Mouse (Mus musculus): Measurements from ENCODE around the gene Cd96. TPM values are rescaled to one million over a fixed set of nuclear protein-coding genes. Genes with fewer than 3 reads are reported as not detected.
"Not testable (repeated sequence)": the region's sequence is repeated elsewhere in the genome, so short reads cannot be mapped to it uniquely, and the experiment has no call there.

The Cd96 gene
- under 1 TPM in 1 of 2 experiments, not detected in 1; 0.25 TPM for total RNA-seq (2021)

GRCm38 (mm10) chr16:46120020-46120419 lies at the start of gene Cd96:
Gene Cd96 (minus strand): TSS chr16:46120251.
- no peak for DNase-seq (ENCODE audit: extremely low spot score in 1 of 2, low spot score in 1 of 2)

DNA sequence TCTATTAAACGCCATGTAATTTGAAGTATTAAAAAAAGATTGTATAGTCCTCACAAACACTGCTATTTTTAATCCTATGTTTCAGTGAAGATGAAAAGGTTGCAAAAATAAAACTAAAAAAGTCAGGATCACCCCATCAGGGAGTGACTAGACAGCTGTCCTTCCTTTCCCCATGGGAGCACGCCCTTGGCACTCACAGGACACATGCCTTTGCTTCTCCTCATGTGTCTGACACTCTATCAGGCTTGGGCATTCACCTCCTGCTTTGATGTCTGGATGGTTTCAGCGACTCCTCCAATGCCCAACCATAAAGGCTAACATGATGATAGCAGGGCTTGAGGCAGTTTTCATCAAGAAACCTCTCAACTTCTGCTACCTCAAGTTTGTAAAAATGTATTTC lies 46.9 kb upstream of the Cd96 start:
- no peak for DNase-seq (ENCODE audit: extremely low spot score in 1 of 2, low spot score in 1 of 2)

- no peak for DNase-seq (ENCODE audit: extremely low spot score in 1 of 2, low spot score in 1 of 2)
Measured at GRCm38 (mm10) chr16:46165305-46165704, 45.3 kb upstream of the Cd96 start.

GRCm38 (mm10) chr16:46154832-46155231 lies 34.8 kb upstream of the Cd96 start, which contains the start of gene Gm4737:
Gene Gm4737 (minus strand): TSS chr16:46155077.
- DNase-seq (ENCODE audit: extremely low spot score in 1 of 2, low spot score in 1 of 2), result not testable (repeated sequence)

DNA sequence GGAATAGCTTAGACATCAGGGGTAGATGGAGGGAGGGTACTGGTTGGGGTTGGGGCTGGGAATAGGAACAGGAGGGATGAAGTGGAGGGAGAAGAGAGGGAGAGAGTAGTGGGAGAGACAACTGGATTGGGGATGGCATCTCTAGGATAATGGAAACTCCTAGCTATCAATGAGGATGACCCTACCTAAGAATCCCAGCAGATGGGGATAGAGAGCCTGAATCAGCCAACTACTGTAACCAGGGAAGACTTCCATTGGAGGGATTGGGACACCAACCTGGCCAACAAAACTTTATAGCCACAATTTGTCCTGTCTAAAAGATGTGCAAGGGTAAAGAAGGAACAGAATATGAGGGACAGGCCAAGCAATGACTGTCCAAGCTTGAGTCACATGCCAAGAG lies 31.1 kb upstream of the Cd96 start:
- no peak for DNase-seq (ENCODE audit: extremely low spot score in 1 of 2, low spot score in 1 of 2)

DNA sequence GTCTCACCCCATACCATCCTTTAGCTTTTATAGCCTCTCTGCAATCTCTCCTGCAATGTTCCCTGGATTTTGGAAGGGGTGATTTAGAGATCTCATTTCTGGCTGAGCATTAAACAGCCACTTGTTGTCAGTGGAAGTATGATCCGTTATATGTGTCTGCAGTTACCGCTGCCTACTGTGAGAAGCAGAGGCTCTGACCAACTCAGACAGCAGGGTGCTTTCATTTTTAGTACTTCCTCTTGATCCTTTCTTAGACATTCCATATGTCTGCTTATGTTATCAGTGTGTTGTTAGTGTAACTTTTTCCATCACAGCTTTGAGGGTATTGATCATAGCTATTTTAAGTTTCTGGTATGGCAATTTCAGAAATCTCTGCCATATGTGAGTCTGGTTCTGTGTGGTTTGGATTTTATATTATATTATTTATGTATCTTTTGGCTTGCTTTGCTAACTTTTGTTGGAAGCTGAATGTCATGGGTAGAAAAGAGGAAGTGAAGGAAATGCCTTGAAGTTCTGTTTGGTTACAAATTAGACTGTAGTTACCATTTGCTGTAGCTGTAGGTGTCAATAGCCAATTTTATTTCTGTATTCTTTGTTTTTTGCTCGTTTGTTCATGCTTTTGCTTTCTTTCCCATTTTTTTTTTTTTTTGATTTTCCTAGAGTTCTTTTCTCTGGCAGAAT lies 28.8 kb upstream of the Cd96 start:
- no peak for DNase-seq (ENCODE audit: extremely low spot score in 1 of 2, low spot score in 1 of 2)

GRCm38 (mm10) chr16:46146962-46147361 lies 26.9 kb upstream of the Cd96 start:
- DNase-seq (ENCODE audit: extremely low spot score in 1 of 2, low spot score in 1 of 2), result no peak

DNA sequence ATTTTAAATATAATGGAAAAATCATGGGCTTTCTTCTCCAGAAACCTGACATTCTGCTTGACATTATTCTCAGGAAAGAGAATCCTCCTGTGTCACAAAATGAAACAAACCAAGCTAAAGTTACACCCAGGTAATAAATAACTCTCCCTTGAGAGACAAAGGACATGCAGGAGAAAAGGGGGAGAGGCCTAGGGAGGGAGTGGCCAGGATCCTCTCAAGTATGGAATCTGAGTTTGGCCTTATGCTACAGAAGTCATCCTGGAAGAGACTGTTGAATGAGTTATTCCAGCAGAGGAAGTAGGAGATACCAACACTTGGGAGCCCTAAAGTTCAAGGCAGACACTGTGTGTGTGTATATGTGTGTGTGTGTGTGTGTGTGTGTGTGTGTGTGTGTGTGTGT lies 2.2 kb upstream of the Cd96 start:
- DNase-seq (ENCODE audit: extremely low spot score in 1 of 2, low spot score in 1 of 2), result no peak

DNA sequence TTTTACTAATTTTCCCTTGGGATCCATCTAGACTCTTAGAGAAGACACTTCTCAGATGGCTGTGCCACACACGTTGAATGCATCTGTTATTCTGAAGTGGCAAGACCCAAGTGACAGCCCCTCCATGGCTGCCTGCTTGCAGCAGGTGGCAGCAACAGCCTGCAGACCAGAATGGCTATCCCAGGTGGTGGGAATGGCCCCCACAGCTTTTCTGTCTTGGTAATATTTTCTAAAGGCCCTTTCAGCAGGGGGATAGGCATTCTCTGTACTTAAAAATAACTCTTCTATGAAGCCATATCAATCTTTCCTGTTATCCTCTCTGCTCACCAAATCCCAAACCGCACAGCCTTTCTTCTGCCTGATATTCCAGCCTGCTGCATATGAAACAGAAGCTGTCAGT lies 1.4 kb upstream of the Cd96 start:
- peak; percentile 15 to 26 for DNase-seq (ENCODE audit: extremely low spot score in 1 of 2, low spot score in 1 of 2)

- DNase-seq (ENCODE audit: extremely low spot score in 1 of 2, low spot score in 1 of 2), result no peak
Measured at GRCm38 (mm10) chr16:46120607-46121006, 556 bp upstream of the Cd96 start.

- no peak for DNase-seq (ENCODE audit: extremely low spot score in 1 of 2, low spot score in 1 of 2)
Measured at GRCm38 (mm10) chr16:46117645-46118044, 2.4 kb downstream of the Cd96 start.

DNA sequence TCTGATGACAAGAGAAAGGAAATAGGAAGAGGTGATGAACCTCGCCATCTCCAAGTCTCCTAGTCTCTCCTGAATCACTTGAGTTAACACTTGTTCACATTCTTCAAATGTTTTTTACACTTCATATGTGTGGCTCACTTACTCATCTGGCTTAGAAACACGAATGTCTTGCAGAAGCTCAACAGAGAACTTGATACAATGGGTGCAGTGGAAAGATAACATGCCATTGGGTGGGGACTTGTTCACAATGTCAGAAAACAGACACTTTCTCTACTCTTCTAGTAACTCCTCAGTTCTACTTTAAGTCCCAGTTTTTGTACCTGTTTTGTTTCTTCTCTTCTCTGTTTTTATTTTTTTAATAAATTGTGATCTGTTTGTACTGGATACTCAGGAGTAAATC lies 5.3 kb downstream of the Cd96 start:
- no peak for DNase-seq (ENCODE audit: extremely low spot score in 1 of 2, low spot score in 1 of 2)

DNA sequence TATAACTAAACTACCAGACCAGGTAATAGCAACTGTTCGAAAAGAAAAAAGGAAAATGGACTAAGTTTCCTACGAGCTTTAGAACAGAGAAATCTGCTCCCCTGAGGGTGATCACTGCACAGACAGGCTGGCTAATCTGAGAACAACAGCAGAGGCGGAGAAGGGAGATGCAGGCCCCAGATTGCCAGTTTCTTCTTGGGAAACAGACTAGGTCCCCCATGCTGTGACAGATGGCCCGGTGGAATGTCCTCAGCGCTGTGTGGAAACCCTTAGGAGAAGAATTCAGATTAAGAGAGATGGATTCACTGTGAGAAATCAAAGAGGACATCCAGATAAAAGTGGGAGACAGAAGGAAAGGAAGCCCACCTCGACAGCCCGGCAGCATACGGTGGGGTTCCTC lies 10.5 kb downstream of the Cd96 start:
- no peak for DNase-seq (ENCODE audit: extremely low spot score in 1 of 2, low spot score in 1 of 2)

- DNase-seq (ENCODE audit: extremely low spot score in 1 of 2, low spot score in 1 of 2), result no peak
Measured at GRCm38 (mm10) chr16:46107431-46107830, 12.6 kb downstream of the Cd96 start.

- no peak for DNase-seq (ENCODE audit: extremely low spot score in 1 of 2, low spot score in 1 of 2)
Measured at GRCm38 (mm10) chr16:46104491-46104890, 15.6 kb downstream of the Cd96 start.

DNA sequence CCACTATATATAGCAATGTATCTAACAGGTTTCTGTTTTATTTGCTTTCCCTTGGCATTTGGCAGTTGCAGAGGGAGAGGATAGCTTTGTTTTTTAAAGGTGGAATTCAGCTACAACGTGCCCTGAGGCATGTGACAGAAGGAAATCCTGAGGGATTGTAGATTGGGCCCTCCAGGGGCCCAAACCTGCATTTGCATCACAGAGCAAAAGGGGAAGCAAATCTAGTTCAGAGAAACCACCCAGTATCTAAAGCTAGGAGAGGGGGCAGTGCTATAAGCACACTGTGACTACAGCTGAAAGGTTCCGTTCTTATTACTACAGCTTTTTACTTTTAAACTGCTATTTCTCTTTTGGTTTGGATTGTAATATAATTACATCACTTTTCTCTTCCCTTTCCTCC lies 18.3 kb downstream of the Cd96 start:
- no peak for DNase-seq (ENCODE audit: extremely low spot score in 1 of 2, low spot score in 1 of 2)

DNA sequence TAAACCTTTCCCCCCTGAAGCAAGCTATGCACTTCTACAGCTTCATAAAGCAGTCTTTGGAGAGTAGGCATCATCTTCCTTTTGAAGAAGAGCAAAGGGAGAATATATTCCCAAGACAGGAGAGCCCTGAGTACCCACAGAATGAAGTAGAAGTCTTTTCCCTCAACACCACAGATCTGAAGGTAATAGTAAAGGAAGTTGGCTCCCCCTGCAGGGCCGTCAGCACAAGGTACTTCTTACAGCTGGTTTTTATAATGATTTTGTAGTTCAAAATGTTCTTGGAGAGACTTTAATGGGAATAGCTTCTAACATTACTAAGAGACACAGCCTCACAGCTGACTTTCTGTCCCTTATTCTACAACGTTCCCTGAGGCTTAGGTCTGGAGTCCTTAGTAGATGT lies 19.8 kb downstream of the Cd96 start:
- DNase-seq (ENCODE audit: extremely low spot score in 1 of 2, low spot score in 1 of 2), result peak in 1 of 2 experiments; percentile 15

DNA sequence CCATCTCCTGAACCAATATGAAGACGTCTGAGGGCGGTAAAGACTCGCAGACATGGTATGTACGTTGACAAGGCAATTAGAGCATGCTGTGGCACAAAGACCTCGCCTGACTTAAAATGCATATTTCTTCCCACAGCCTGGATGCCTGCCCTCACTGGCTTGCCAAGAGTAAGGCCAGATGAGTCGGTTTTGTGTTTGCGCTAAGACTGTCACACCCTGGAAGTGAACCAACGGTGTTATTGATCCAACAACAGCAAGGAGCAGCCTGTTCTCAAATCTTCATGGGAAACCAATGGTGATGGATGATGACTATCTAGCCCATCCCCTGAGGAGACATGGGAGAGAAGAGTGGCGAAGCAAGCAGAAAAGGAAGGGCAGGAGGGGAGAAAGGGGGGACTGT lies 22.6 kb downstream of the Cd96 start:
- DNase-seq (ENCODE audit: extremely low spot score in 1 of 2, low spot score in 1 of 2), result no peak

GRCm38 (mm10) chr16:46094478-46094877 lies 25.6 kb downstream of the Cd96 start:
- no peak for DNase-seq (ENCODE audit: extremely low spot score in 1 of 2, low spot score in 1 of 2)

GRCm38 (mm10) chr16:46092935-46093334 lies 27.1 kb downstream of the Cd96 start:
- DNase-seq (ENCODE audit: extremely low spot score in 1 of 2, low spot score in 1 of 2), result no peak

GRCm38 (mm10) chr16:46086874-46087473 lies 33.1 kb downstream of the Cd96 start:
- no peak for DNase-seq (ENCODE audit: extremely low spot score in 1 of 2, low spot score in 1 of 2)

DNA sequence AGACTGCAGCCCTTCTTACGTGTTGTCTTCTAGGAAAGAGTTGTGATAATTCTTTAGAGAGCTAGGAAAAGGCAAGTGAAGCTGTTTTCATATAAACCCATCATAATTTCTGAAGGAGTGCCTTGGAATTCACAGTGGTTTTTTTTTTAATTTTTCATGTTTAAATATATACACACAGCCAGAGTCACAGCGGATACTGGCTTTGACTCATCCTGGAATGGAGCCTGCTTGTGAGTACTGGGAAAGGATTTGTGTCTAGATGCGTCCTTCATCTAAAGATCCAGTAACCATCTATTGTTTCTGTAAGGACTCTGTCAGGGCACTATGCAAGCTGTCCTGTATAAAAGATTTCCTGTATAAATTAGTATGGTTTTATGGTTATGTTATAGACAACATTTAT lies 52.1 kb downstream of the Cd96 start:
- DNase-seq (ENCODE audit: extremely low spot score in 1 of 2, low spot score in 1 of 2), result no peak
